Mouse (Mus musculus): Measurements from ENCODE around the gene Adora1. TPM values are rescaled to one million over a fixed set of nuclear protein-coding genes. Genes with fewer than 3 reads are reported as not detected.

Adora1 gene
- total and polyA plus RNA-seq, 3 experiments = not detected

GRCm38 (mm10) chr1:134188217-134188616, 47.0 kb downstream of the Adora1 start:
- no peak overlapping the region for H3K27ac ChIP-seq (ENCODE audit: control insufficient read depth, low read depth, low read length)
- H3K9me3 ChIP-seq (replicated peaks; ENCODE audit: insufficient read depth, low read length) = no peaks in the 10 kb centered on the region
- no peak for DNase-seq (ENCODE audit: low read depth, low spot score)
- H3K79me2 ChIP-seq (ENCODE audit: control insufficient read depth, insufficient read depth, low read length, poor library complexity) = no peaks in the 10 kb centered on the region
- no peaks in the 10 kb centered on the region; a peak in 1 of 4 replicates for H3K4me1 ChIP-seq (ENCODE audit: control insufficient read depth in 1 of 2, insufficient read depth in 2 of 2, low read length in 2 of 2)
- H3K27me3 ChIP-seq (ENCODE audit: control insufficient read depth in 1 of 2, insufficient read depth in 2 of 2, low read length in 2 of 2) = peaks cover 0 to 6% of the 10 kb centered on the region in 2 experiments; a peak in 2 of 4 replicates
- no peak overlapping the region for H3K9ac ChIP-seq (ENCODE audit: control insufficient read depth, low read depth, low read length, poor library complexity, severe bottlenecking)
- H3K36me3 ChIP-seq (ENCODE audit: control insufficient read depth in 1 of 2, insufficient read depth in 2 of 2, low read length in 2 of 2) = no peaks in the 10 kb centered on the region
- no peak overlapping the region for H3K4me3 ChIP-seq (ENCODE audit: control insufficient read depth in 1 of 2, insufficient read depth in 1 of 2, low read depth in 2 of 2, low read length in 2 of 2)
- TF ChIP-seq ZKSCAN1 (IDR thresholded peaks at IDR 0.05; ENCODE audit: low read depth, low read length) (no peak), MEF2A (IDR thresholded peaks at IDR 0.05; ENCODE audit: extremely low read depth, insufficient replicate concordance, low read depth, low read length, poor library complexity, severe bottlenecking) (no peak), CHD2 (IDR thresholded peaks at IDR 0.05; ENCODE audit: low read length) (no peak), CHD1 (IDR thresholded peaks at IDR 0.05; ENCODE audit: low read depth, low read length) (no peak), USF2 (IDR thresholded peaks at IDR 0.05; ENCODE audit: borderline replicate concordance in 1 of 2, insufficient read depth in 1 of 2, low read depth in 1 of 2, low read length in 2 of 2) (no peak), CTCF (IDR thresholded peaks at IDR 0.05 in 2 of 3, conservative IDR thresholded peaks at IDR 0.05 in 1 of 3; ENCODE audit: control insufficient read depth in 1 of 3, insufficient read depth in 1 of 3, low read depth in 2 of 3, low read length in 3 of 3, poor library complexity in 1 of 3, severe bottlenecking in 1 of 3) (no peak), GATA1 (IDR thresholded peaks at IDR 0.05; ENCODE audit: low read depth, low read length) (no peak), RAD21 (IDR thresholded peaks at IDR 0.05; ENCODE audit: low read depth, low read length) (no peak), EP300 (IDR thresholded peaks at IDR 0.05; ENCODE audit: low read depth in 1 of 2, low read length in 2 of 2) (no peak), MXI1 (IDR thresholded peaks at IDR 0.05; ENCODE audit: low read depth, low read length) (no peak), ZNF384 (IDR thresholded peaks at IDR 0.05; ENCODE audit: low read depth, low read length) (no peak), POLR2AphosphoS2 (IDR thresholded peaks at IDR 0.05; ENCODE audit: low read length) (no peak), ZC3H11A (IDR thresholded peaks at IDR 0.05; ENCODE audit: low read depth, low read length) (no peak), NRF1 (IDR thresholded peaks at IDR 0.05; ENCODE audit: insufficient read depth, low read depth, low read length, poor library complexity, severe bottlenecking) (no peak), POLR2AphosphoS5 (IDR thresholded peaks at IDR 0.05; ENCODE audit: borderline replicate concordance, low read depth, low read length) (no peak)

- TF ChIP-seq ZNF384 (IDR thresholded peaks at IDR 0.05; ENCODE audit: low read depth, low read length) = peak; percentile 62; the same call in 1 of the 2 replicates
- no peak for TF ChIP-seq ZMIZ1 (IDR thresholded peaks at IDR 0.05; ENCODE audit: low read depth, low read length)
- no peak for TF ChIP-seq USF1 (IDR thresholded peaks at IDR 0.05; ENCODE audit: low read depth, low read length)
- H3K36me3 ChIP-seq (ENCODE audit: control insufficient read depth in 1 of 2, insufficient read depth in 2 of 2, low read length in 2 of 2) = no peaks in the 10 kb centered on the region
- no peaks in the 10 kb centered on the region for H3K79me2 ChIP-seq (ENCODE audit: control insufficient read depth, insufficient read depth, low read length, poor library complexity)
- H3K27me3 ChIP-seq (ENCODE audit: control insufficient read depth in 1 of 2, insufficient read depth in 2 of 2, low read length in 2 of 2) = peaks cover 0 to 9% of the 10 kb centered on the region in 2 experiments; a peak in 3 of 4 replicates
- no peaks in the 10 kb centered on the region for H3K4me1 ChIP-seq (ENCODE audit: control insufficient read depth in 1 of 2, insufficient read depth in 2 of 2, low read length in 2 of 2)
- no peak for DNase-seq (ENCODE audit: low read depth, low spot score)
- no peak overlapping the region for H3K9ac ChIP-seq (ENCODE audit: control insufficient read depth, low read depth, low read length, poor library complexity, severe bottlenecking)
- no peaks in the 10 kb centered on the region for H3K9me3 ChIP-seq (replicated peaks; ENCODE audit: insufficient read depth, low read length)
- no peak overlapping the region for H3K27ac ChIP-seq (ENCODE audit: control insufficient read depth, low read depth, low read length)
- no peak overlapping the region for H3K4me3 ChIP-seq (ENCODE audit: control insufficient read depth in 1 of 2, insufficient read depth in 1 of 2, low read depth in 2 of 2, low read length in 2 of 2)
These were observed 51.1 kb downstream of the Adora1 start for GRCm38 (mm10) chr1:134184089-134184488.
